Mouse (Mus musculus) small intestine, adult 2 months (tissue): ENCODE results near the gene Ankrd13d. TPM values are rescaled to one million over a fixed set of nuclear protein-coding genes. Genes with fewer than 3 reads are reported as not detected.

ENCODE experiments used
- H3K27ac ChIP-seq: fragments of 200-500 bp; 2 replicates; pipeline ENCODE4 v1.5.1; 2012; ENCODE audit warnings: low read depth, low read length, control low read depth, inconsistent platforms; ENCODE audit not compliant: insufficient read depth
- H3K27me3 ChIP-seq: fragments of 200-500 bp; 2 replicates; pipeline ENCODE4 v1.6.1; 2012; ENCODE audit warnings: mild to moderate bottlenecking, moderate library complexity, low read length, inconsistent platforms; ENCODE audit not compliant: control insufficient read depth, insufficient read depth
- H3K36me3 ChIP-seq: fragments of 200-500 bp; 2 replicates; pipeline ENCODE4 v1.6.1; 2012; ENCODE audit warnings: mild to moderate bottlenecking, low read length, control low read depth, inconsistent platforms; ENCODE audit not compliant: control insufficient read depth, insufficient read depth
- H3K4me1 ChIP-seq: fragments of 200-500 bp; 2 replicates; pipeline ENCODE4 v1.6.1; 2012; ENCODE audit warnings: low read length, inconsistent platforms, mixed read lengths; ENCODE audit not compliant: control insufficient read depth, insufficient read depth, insufficient read length
- H3K4me3 ChIP-seq: fragments of 200-500 bp; 2 replicates; pipeline ENCODE4 v1.5.1; 2012; ENCODE audit warnings: low read depth, mild to moderate bottlenecking, control low read depth, inconsistent platforms, low read length, moderate library complexity
- CTCF ChIP-seq: fragments of 200-500 bp; IDR thresholded peaks from 2 replicates; pipeline ENCODE4 v1.5.1; 2012; ENCODE audit warnings: low read depth, mild to moderate bottlenecking, control low read depth, inconsistent platforms, low read length, moderate library complexity, mixed read lengths; ENCODE audit not compliant: insufficient replicate concordance, insufficient read length; ENCODE audit errors: extremely low read depth
- POLR2A ChIP-seq: fragments of 200-500 bp; IDR thresholded peaks from 2 replicates; pipeline ENCODE4 v1.6.1; 2012; ENCODE audit warnings: low read depth, mild to moderate bottlenecking, control low read depth, inconsistent platforms, low read length, moderate library complexity
- WGBS: fragments of 180-500 bp; shearing (Covaris S2); methylation state at CpG from one replicate; pipeline ENCODE4 v1.1.7; 2018; 5-methylcytosine and 5-hydroxymethylcytosine counted together
- polyA plus RNA-seq: library from polyadenylated mRNA; depleted of rRNA; stranded (reverse); fragments of >200 nt; gene quantifications from 2 replicates; pipeline ENCODE4 v1.2.3, GENCODE M21; 2012

Gene Ankrd13d
- polyA plus RNA-seq, 1 experiment = 1.1 TPM

- peaks cover 31% of the 10 kb centered on the region for H3K4me1 ChIP-seq
- TF ChIP-seq CTCF (no peak), POLR2A (no peak)
- no peaks in the 10 kb centered on the region for H3K27me3 ChIP-seq
- H3K4me3 ChIP-seq = no peak overlapping the region
- H3K27ac ChIP-seq = peak overlapping the region; percentile 74; the same call in 1 of the 2 replicates
- peaks cover 25% of the 10 kb centered on the region for H3K36me3 ChIP-seq
- 82% methylated on average over 4 of the region's 4 CpGs for WGBS
Observed at GRCm38 (mm10) chr19:4295391-4295790, 12.5 kb upstream of the Ankrd13d start.

- TF ChIP-seq CTCF (no peak), POLR2A (no peak)
- no peaks in the 10 kb centered on the region for H3K27me3 ChIP-seq
- peak overlapping the region; percentile 74 for H3K27ac ChIP-seq
- H3K4me1 ChIP-seq = peaks cover 22% of the 10 kb centered on the region
- no peak overlapping the region for H3K4me3 ChIP-seq
- peaks cover 34% of the 10 kb centered on the region for H3K36me3 ChIP-seq
- 67% methylated on average over 14 of the region's 14 CpGs for WGBS
Observed at GRCm38 (mm10) chr19:4294381-4295097, 11.6 kb upstream of the Ankrd13d start.

- 88% methylated on average over 11 of the region's 11 CpGs for WGBS
- Histone ChIP-seq H3K4me1 (peaks cover 5% of the 10 kb centered on the region), H3K36me3 (peaks cover 65% of the 10 kb centered on the region), H3K4me3 (no peak overlapping the region), H3K27ac (no peak overlapping the region), H3K27me3 (no peaks in the 10 kb centered on the region)
- TF ChIP-seq POLR2A = no peak
- TF ChIP-seq CTCF = no peak
Observed at GRCm38 (mm10) chr19:4291161-4291560, 8.2 kb upstream of the Ankrd13d start.

- H3K4me3 ChIP-seq = no peak overlapping the region
- WGBS = 94% methylated on average over 15 of the region's 15 CpGs
- peaks cover 68% of the 10 kb centered on the region for H3K36me3 ChIP-seq
- no peaks in the 10 kb centered on the region for H3K27me3 ChIP-seq
- peaks cover 5% of the 10 kb centered on the region for H3K4me1 ChIP-seq
- TF ChIP-seq POLR2A = no peak
- TF ChIP-seq CTCF = no peak
- no peak overlapping the region for H3K27ac ChIP-seq
Observed at GRCm38 (mm10) chr19:4290749-4291148, 7.8 kb upstream of the Ankrd13d start.

GRCm38 (mm10) chr19:4283653-4284052 lies 716 bp upstream of the Ankrd13d start:
- Histone ChIP-seq H3K27ac (no peak overlapping the region), H3K36me3 (peaks cover 27% of the 10 kb centered on the region), H3K27me3 (no peaks in the 10 kb centered on the region), H3K4me1 (peaks cover 3% of the 10 kb centered on the region), H3K4me3 (no peak overlapping the region)
- 33% methylated on average over 7 of the region's 7 CpGs for WGBS
- TF ChIP-seq CTCF (no peak), POLR2A (no peak)

- Histone ChIP-seq H3K27me3 (no peaks in the 10 kb centered on the region), H3K36me3 (0 out of 2 replicates have a peak, but pooled peaks cover 2% of the 10 kb centered on the region), H3K4me3 (no peak overlapping the region), H3K4me1 (peaks cover 3% of the 10 kb centered on the region), H3K27ac (no peak overlapping the region)
- WGBS = 96% methylated on average over 9 of the region's 9 CpGs
- TF ChIP-seq POLR2A (no peak), CTCF (no peak)
Observed at GRCm38 (mm10) chr19:4280425-4280824, 2.5 kb downstream of the Ankrd13d start.

GRCm38 (mm10) chr19:4279487-4279886 lies 3.5 kb downstream of the Ankrd13d start:
- peaks cover 3% of the 10 kb centered on the region for H3K4me1 ChIP-seq
- H3K4me3 ChIP-seq = no peak overlapping the region
- no peak overlapping the region for H3K27ac ChIP-seq
- no peaks in the 10 kb centered on the region for H3K27me3 ChIP-seq
- TF ChIP-seq POLR2A = no peak
- TF ChIP-seq CTCF = no peak; the same call in 1 of the 2 replicates
- WGBS = 100% methylated on average over 1 of the region's 1 CpGs
- no peaks in the 10 kb centered on the region for H3K36me3 ChIP-seq
